Mouse (Mus musculus): Measurements from ENCODE around the gene Ankrd36. TPM values are rescaled to one million over a fixed set of nuclear protein-coding genes. Genes with fewer than 3 reads are reported as not detected.

Gene Ankrd36
- polyA plus RNA-seq, 1 experiment from 2014 or later: not detected

DNA sequence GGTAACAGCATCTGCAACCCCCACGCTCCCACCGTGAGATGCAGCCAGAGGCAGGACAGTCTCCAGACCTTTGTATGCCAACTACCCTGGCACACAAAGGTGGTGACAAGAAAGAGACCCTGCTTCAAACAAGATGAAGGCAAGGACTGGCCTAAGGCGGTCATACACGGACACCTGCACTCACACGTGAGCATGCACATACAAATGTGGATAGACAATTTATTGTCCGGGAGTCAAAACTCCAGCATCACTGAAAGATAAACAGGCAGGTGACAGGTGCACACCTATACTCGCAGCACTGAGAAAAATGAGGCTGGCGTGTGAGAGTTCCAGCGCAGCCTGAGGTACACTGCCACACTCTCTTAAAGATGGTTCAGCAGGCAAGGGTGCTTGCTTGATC, 136.5 kb downstream of the Ankrd36 start:
- no peak for TF ChIP-seq CTCF (IDR thresholded peaks at IDR 0.05; ENCODE audit: low read depth)
- H3K36me3 ChIP-seq (ENCODE audit: insufficient read depth, low read length): 0 out of 2 replicates have a peak, but pooled peaks cover 2% of the 10 kb centered on the region
- H3K27ac ChIP-seq: no peak overlapping the region
- 0 out of 2 replicates have a peak, but pooled peaks cover 4% of the 10 kb centered on the region for H3K4me1 ChIP-seq (replicated peaks; ENCODE audit: insufficient read depth, low read length)
- no peak overlapping the region for H3K4me3 ChIP-seq (replicated peaks; ENCODE audit: low read depth, low read length)
- 89% methylated on average over 9 of the region's 9 CpGs for WGBS
- H3K27me3 ChIP-seq (ENCODE audit: insufficient read depth, low read length): no peaks in the 10 kb centered on the region
- peak overlapping the region; percentile 89 for H3K4me2 ChIP-seq (ENCODE audit: low read length)
- H3K9me3 ChIP-seq (replicated peaks; ENCODE audit: low read length): no peaks in the 10 kb centered on the region
- ATAC-seq (replicated peaks; ENCODE audit: low FRiP score, low read depth): no peak
- DNase-seq (ENCODE audit: low spot score): no peak
- no peak overlapping the region for H3K9ac ChIP-seq (ENCODE audit: low read depth, low read length)

- WGBS: under 1% methylated on average over 42 of the region's 43 CpGs
- Histone ChIP-seq H3K9me3 (replicated peaks; ENCODE audit: low read length) (no peaks in the 10 kb centered on the region), H3K4me2 (ENCODE audit: low read length) (peak overlapping the region; percentile 89), H3K4me3 (replicated peaks; ENCODE audit: low read depth, low read length) (peak overlapping the region; percentile 97), H3K4me1 (replicated peaks; ENCODE audit: insufficient read depth, low read length) (0 out of 2 replicates have a peak, but pooled peaks cover 4% of the 10 kb centered on the region), H3K27me3 (ENCODE audit: insufficient read depth, low read length) (no peaks in the 10 kb centered on the region), H3K9ac (ENCODE audit: low read depth, low read length) (peak overlapping the region; percentile 94), H3K36me3 (ENCODE audit: insufficient read depth, low read length) (0 out of 2 replicates have a peak, but pooled peaks cover 2% of the 10 kb centered on the region), H3K27ac (peak overlapping the region; percentile 87)
- no peak for DNase-seq (ENCODE audit: low spot score)
- ATAC-seq (replicated peaks; ENCODE audit: low FRiP score, low read depth): peak; percentile 72
- no peak for TF ChIP-seq CTCF (IDR thresholded peaks at IDR 0.05; ENCODE audit: low read depth)
Measured at GRCm38 (mm10) chr11:5706874-5707529, 137.5 kb downstream of the Ankrd36 start.

- Histone ChIP-seq H3K27ac (peak overlapping the region; percentile 87), H3K4me1 (replicated peaks; ENCODE audit: insufficient read depth, low read length) (0 out of 2 replicates have a peak, but pooled peaks cover 4% of the 10 kb centered on the region), H3K27me3 (ENCODE audit: insufficient read depth, low read length) (no peaks in the 10 kb centered on the region), H3K9ac (ENCODE audit: low read depth, low read length) (peak overlapping the region; percentile 94), H3K36me3 (ENCODE audit: insufficient read depth, low read length) (0 out of 2 replicates have a peak, but pooled peaks cover 2% of the 10 kb centered on the region), H3K4me2 (ENCODE audit: low read length) (peak overlapping the region; percentile 89), H3K4me3 (replicated peaks; ENCODE audit: low read depth, low read length) (peak overlapping the region; percentile 97), H3K9me3 (replicated peaks; ENCODE audit: low read length) (no peaks in the 10 kb centered on the region)
- 22% methylated on average over 43 of the region's 50 CpGs for WGBS
- DNase-seq (ENCODE audit: low spot score) (peak; percentile 94), ATAC-seq (replicated peaks; ENCODE audit: low FRiP score, low read depth) (peak; percentile 94)
- TF ChIP-seq CTCF (IDR thresholded peaks at IDR 0.05; ENCODE audit: low read depth): no peak; the same call in 1 of the 2 replicates
Measured at GRCm38 (mm10) chr11:5707530-5708353, 138.3 kb downstream of the Ankrd36 start.

- Histone ChIP-seq H3K27me3 (ENCODE audit: insufficient read depth, low read length) (no peaks in the 10 kb centered on the region), H3K4me1 (replicated peaks; ENCODE audit: insufficient read depth, low read length) (no peaks in the 10 kb centered on the region), H3K9ac (ENCODE audit: low read depth, low read length) (no peak overlapping the region), H3K36me3 (ENCODE audit: insufficient read depth, low read length) (peaks cover 33% of the 10 kb centered on the region), H3K9me3 (replicated peaks; ENCODE audit: low read length) (no peaks in the 10 kb centered on the region), H3K4me3 (replicated peaks; ENCODE audit: low read depth, low read length) (no peak overlapping the region), H3K27ac (no peak overlapping the region), H3K4me2 (ENCODE audit: low read length) (no peak overlapping the region)
- no peak for TF ChIP-seq CTCF (IDR thresholded peaks at IDR 0.05; ENCODE audit: low read depth)
- 87% methylated on average over 9 of the region's 9 CpGs for WGBS
- DNase-seq (ENCODE audit: low spot score): no peak
- ATAC-seq (replicated peaks; ENCODE audit: low FRiP score, low read depth): no peak
Measured at GRCm38 (mm10) chr11:5715179-5715578, 145.7 kb downstream of the Ankrd36 start.

- Histone ChIP-seq H3K36me3 (ENCODE audit: insufficient read depth, low read length) (peaks cover 33% of the 10 kb centered on the region), H3K27me3 (ENCODE audit: insufficient read depth, low read length) (no peaks in the 10 kb centered on the region), H3K4me2 (ENCODE audit: low read length) (no peak within 1 kb of the TSS), H3K27ac (no peak within 1 kb of the TSS), H3K9me3 (replicated peaks; ENCODE audit: low read length) (no peaks in the 10 kb centered on the region), H3K9ac (ENCODE audit: low read depth, low read length) (no peak within 1 kb of the TSS), H3K4me1 (replicated peaks; ENCODE audit: insufficient read depth, low read length) (no peaks in the 10 kb centered on the region), H3K4me3 (replicated peaks; ENCODE audit: low read depth, low read length) (no peak within 1 kb of the TSS)
- ATAC-seq (replicated peaks; ENCODE audit: low FRiP score, low read depth) (no peak), DNase-seq (ENCODE audit: low spot score) (no peak)
- WGBS: 90% methylated on average over 14 of the region's 14 CpGs
- no peak for TF ChIP-seq CTCF (IDR thresholded peaks at IDR 0.05; ENCODE audit: low read depth)
Measured at GRCm38 (mm10) chr11:5715630-5716105, 146.2 kb downstream of the Ankrd36 start, which contains the start of gene Mrps24. Mrps24 (minus strand) TSS chr11:5715680.

- WGBS: 91% methylated on average over 11 of the region's 11 CpGs
Measured at GRCm38 (mm10) chr11:5716246-5716645, 146.8 kb downstream of the Ankrd36 start.

More at GRCm38 (mm10) chr11:5716246-5716645, 146.8 kb downstream of the Ankrd36 start:
- no peak for TF ChIP-seq CTCF (IDR thresholded peaks at IDR 0.05; ENCODE audit: low read depth)
- Histone ChIP-seq H3K4me1 (replicated peaks; ENCODE audit: insufficient read depth, low read length) (no peaks in the 10 kb centered on the region), H3K4me3 (replicated peaks; ENCODE audit: low read depth, low read length) (no peak overlapping the region), H3K27me3 (ENCODE audit: insufficient read depth, low read length) (no peaks in the 10 kb centered on the region), H3K27ac (no peak overlapping the region), H3K4me2 (ENCODE audit: low read length) (no peak overlapping the region), H3K9ac (ENCODE audit: low read depth, low read length) (no peak overlapping the region), H3K36me3 (ENCODE audit: insufficient read depth, low read length) (peaks cover 33% of the 10 kb centered on the region), H3K9me3 (replicated peaks; ENCODE audit: low read length) (no peaks in the 10 kb centered on the region)
- DNase-seq (ENCODE audit: low spot score) (no peak), ATAC-seq (replicated peaks; ENCODE audit: low FRiP score, low read depth) (no peak)

All from kidney, postnatal 0 days (tissue).